Mouse (Mus musculus): ENCODE results near the gene Poln.

DNA sequence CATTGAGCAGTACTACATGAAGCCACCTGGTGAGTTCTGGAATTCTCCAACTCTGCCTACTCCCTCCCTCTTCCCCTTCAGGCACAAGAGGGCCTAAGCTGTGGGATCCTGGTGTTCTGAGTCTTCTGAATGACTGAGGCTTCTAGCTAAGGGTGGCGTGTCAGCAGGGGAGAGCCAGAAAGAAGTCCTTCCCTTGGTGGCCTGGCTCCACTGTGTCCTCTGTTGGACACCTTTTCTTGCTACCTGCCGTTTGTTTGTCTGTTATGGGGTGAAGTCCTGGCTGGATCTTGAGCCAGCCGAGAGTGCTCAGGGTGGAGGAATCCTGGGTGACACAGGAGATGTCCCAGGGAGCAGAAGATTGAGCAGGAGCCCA, 170.8 kb downstream of the Poln start:
- TF ChIP-seq CTCF (IDR thresholded peaks at IDR 0.05; ENCODE audit: low read depth) (no peak), EP300 (IDR thresholded peaks at IDR 0.05; ENCODE audit: low read depth) (no peak)

Measured in liver, postnatal 0 days (tissue).